Mouse (Mus musculus) bone marrow macrophage, adult 2 months (primary cell): ENCODE results near the gene Cmtm7.

ENCODE experiments used
- CTCF ChIP-seq: IDR thresholded peaks from 2 replicates; pipeline ENCODE4 v1.5.1; 2012; ENCODE audit warnings: low read depth, mild to moderate bottlenecking, low read length, moderate library complexity
- POLR2A ChIP-seq: IDR thresholded peaks from 2 replicates; pipeline ENCODE4 v1.6.1; 2012; ENCODE audit warnings: mild to moderate bottlenecking, low read depth, low read length, borderline replicate concordance

DNA sequence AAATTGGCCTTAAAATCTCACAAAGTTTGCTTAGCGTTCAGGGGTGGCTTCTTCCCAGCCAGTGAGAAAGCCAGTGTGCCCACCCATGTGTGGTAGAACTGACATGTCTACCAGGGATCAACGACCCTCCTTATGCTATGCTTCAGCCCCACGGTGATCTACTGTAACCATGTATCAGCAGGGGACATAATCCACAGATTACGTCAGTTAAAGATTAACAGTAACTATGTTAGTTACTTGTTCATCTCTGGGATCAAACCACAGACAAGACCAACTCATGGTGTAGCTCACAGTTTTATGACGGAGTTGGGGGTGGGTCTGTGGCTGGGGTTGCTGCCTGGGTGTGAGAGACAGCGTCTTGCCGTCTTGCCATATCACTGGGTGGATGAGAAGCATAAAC is 42.5 kb upstream of the Cmtm7 start:
- TF ChIP-seq CTCF (no peak), POLR2A (no peak)
